Mouse (Mus musculus): ENCODE data around the gene Abat. TPM values are rescaled to one million over a fixed set of nuclear protein-coding genes. Genes with fewer than 3 reads are reported as not detected.

Gene Abat
- polyA plus RNA-seq, 1 experiment from 2014 or later = 29.8 TPM

DNA sequence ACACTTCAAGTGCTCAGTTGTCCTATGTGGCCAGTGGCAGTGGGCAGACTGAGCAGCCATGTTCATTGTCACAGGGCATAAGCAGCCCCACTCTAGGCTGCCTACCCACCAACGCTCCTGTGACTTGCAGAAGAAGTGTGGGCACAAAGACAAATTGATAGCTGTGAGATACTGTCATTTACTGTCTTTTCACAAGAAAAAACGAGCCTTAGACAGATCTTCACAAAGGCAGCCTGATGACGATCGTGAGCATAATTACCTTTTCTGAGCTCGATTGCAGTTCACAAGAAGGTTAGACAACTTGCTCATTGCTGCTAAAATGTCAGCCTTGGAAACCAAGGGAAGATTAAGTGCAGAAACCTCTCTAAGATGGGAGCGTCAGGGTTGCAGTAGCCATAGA is 141.9 kb downstream of the Abat start:
- no peak overlapping the region for H3K4me2 ChIP-seq (ENCODE audit: low read depth, low read length)
- H3K4me3 ChIP-seq (replicated peaks; ENCODE audit: low read length) = no peak overlapping the region
- peaks cover 21% of the 10 kb centered on the region for H3K36me3 ChIP-seq (ENCODE audit: control insufficient read depth, insufficient read depth, low read length)
- no peak for ATAC-seq (ENCODE audit: insufficient read depth, low FRiP score)
- WGBS = 86% methylated on average over 6 of the region's 6 CpGs
- no peaks in the 10 kb centered on the region for H3K9me3 ChIP-seq (replicated peaks; ENCODE audit: control insufficient read depth, low read length)
- H3K27me3 ChIP-seq (ENCODE audit: control insufficient read depth, insufficient read depth, low read length) = no peaks in the 10 kb centered on the region
- no peaks in the 10 kb centered on the region for H3K4me1 ChIP-seq (ENCODE audit: control insufficient read depth, insufficient read depth, low read length)
- H3K27ac ChIP-seq (ENCODE audit: low read length) = no peak overlapping the region
- no peak overlapping the region for H3K9ac ChIP-seq (ENCODE audit: low read length)

DNA sequence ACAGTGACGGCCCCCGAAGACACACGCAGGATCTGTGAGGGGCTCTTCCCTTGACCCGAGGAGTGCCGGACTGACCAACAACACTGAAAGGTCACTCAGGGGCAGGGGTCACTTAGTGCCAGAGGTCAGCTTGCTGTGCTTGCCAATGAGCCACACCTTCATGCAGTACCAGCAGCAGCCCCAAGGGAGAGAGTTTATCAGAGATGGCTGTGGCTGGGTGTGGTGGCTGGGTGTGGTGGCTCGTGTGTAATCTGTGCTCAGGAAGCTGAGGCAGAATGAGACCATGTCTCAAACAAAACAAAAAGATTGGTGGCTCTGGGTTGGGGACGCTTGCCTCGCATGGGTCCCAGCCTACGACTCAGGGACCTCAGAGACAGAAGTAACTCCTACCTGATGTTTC is 142.4 kb downstream of the Abat start:
- peaks cover 21% of the 10 kb centered on the region for H3K36me3 ChIP-seq (ENCODE audit: control insufficient read depth, insufficient read depth, low read length)
- H3K9ac ChIP-seq (ENCODE audit: low read length) = no peak overlapping the region
- no peak overlapping the region for H3K4me2 ChIP-seq (ENCODE audit: low read depth, low read length)
- 74% methylated on average over 9 of the region's 9 CpGs for WGBS
- ATAC-seq (ENCODE audit: insufficient read depth, low FRiP score) = no peak
- H3K9me3 ChIP-seq (replicated peaks; ENCODE audit: control insufficient read depth, low read length) = no peaks in the 10 kb centered on the region
- H3K4me1 ChIP-seq (ENCODE audit: control insufficient read depth, insufficient read depth, low read length) = no peaks in the 10 kb centered on the region
- H3K27me3 ChIP-seq (ENCODE audit: control insufficient read depth, insufficient read depth, low read length) = no peaks in the 10 kb centered on the region
- no peak overlapping the region for H3K4me3 ChIP-seq (replicated peaks; ENCODE audit: low read length)
- no peak overlapping the region for H3K27ac ChIP-seq (ENCODE audit: low read length)

DNA sequence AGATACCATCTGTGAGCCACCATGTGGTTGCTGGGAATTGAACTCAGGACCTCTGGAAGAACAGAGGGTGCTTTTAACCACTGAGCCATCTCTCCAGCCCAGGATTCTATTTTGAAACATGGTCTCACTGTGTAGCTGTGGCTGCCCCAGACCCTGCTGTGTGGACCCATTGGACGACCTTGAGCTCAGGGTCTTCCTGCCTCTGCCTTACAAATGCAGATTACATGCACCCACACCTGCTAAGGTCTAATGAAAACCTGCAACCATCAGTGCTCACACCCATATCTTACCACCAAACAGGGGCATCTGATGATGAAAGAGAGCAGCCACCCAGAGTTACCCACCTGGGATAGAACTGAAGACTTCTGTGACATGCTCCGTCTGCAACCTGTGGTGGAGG is 143.0 kb downstream of the Abat start:
- 84% methylated on average over 2 of the region's 2 CpGs for WGBS
- Histone ChIP-seq H3K4me3 (replicated peaks; ENCODE audit: low read length) (no peak overlapping the region), H3K4me2 (ENCODE audit: low read depth, low read length) (no peak overlapping the region), H3K27me3 (ENCODE audit: control insufficient read depth, insufficient read depth, low read length) (no peaks in the 10 kb centered on the region), H3K36me3 (ENCODE audit: control insufficient read depth, insufficient read depth, low read length) (peaks cover 18% of the 10 kb centered on the region), H3K9ac (ENCODE audit: low read length) (no peak overlapping the region), H3K27ac (ENCODE audit: low read length) (no peak overlapping the region), H3K9me3 (replicated peaks; ENCODE audit: control insufficient read depth, low read length) (no peaks in the 10 kb centered on the region), H3K4me1 (ENCODE audit: control insufficient read depth, insufficient read depth, low read length) (no peaks in the 10 kb centered on the region)
- no peak for ATAC-seq (ENCODE audit: insufficient read depth, low FRiP score)

DNA sequence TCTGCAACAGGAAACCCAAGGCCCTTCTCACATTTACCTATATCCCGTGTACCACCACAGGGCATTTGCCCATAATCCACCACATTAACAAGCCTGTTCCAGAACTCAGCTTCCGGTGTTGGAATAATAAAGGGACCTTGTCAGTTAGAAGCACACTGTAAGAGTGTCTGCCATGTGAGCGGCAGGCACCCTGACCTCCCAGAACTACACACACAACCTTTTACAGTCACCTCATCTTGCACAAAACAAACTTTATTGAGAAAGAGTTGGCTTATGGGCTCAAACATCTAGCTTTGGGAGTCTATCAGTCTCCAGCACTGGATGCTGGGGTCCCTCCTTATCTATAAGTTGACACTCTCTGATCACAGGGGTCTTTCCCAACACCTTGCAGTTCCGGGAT is 145.1 kb downstream of the Abat start:
- ATAC-seq (ENCODE audit: insufficient read depth, low FRiP score) = no peak
- H3K4me2 ChIP-seq (ENCODE audit: low read depth, low read length) = no peak overlapping the region
- no peak overlapping the region for H3K9ac ChIP-seq (ENCODE audit: low read length)
- H3K36me3 ChIP-seq (ENCODE audit: control insufficient read depth, insufficient read depth, low read length) = peaks cover 12% of the 10 kb centered on the region
- no peaks in the 10 kb centered on the region for H3K4me1 ChIP-seq (ENCODE audit: control insufficient read depth, insufficient read depth, low read length)
- no peak overlapping the region for H3K27ac ChIP-seq (ENCODE audit: low read length)
- H3K9me3 ChIP-seq (replicated peaks; ENCODE audit: control insufficient read depth, low read length) = no peaks in the 10 kb centered on the region
- H3K4me3 ChIP-seq (replicated peaks; ENCODE audit: low read length) = no peak overlapping the region
- H3K27me3 ChIP-seq (ENCODE audit: control insufficient read depth, insufficient read depth, low read length) = no peaks in the 10 kb centered on the region
- 86% methylated on average over 4 of the region's 4 CpGs for WGBS

DNA sequence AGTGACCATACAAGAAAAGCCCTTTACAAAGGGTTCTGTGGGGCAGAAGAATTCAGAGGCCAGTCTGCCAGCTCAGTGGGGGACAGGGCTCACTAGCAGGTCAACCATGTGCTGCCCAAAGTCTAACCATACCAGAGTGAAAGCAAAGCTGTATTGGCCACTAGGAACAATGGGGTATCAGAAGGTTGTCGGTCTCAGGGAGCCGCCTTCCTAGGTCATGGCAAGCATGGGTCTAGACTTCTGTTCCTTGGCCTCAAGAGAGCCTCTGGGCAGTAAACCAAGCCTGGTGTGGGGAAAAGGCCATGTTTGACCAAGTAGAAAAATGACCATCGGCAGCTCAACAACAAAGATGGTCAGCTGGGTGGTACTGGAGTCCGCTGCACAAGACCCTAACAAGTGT is 145.5 kb downstream of the Abat start:
- H3K36me3 ChIP-seq (ENCODE audit: control insufficient read depth, insufficient read depth, low read length) = peaks cover 12% of the 10 kb centered on the region
- no peaks in the 10 kb centered on the region for H3K27me3 ChIP-seq (ENCODE audit: control insufficient read depth, insufficient read depth, low read length)
- ATAC-seq (ENCODE audit: insufficient read depth, low FRiP score) = no peak
- H3K4me3 ChIP-seq (replicated peaks; ENCODE audit: low read length) = no peak overlapping the region
- H3K4me2 ChIP-seq (ENCODE audit: low read depth, low read length) = no peak overlapping the region
- H3K27ac ChIP-seq (ENCODE audit: low read length) = no peak overlapping the region
- no peaks in the 10 kb centered on the region for H3K9me3 ChIP-seq (replicated peaks; ENCODE audit: control insufficient read depth, low read length)
- H3K9ac ChIP-seq (ENCODE audit: low read length) = no peak overlapping the region
- H3K4me1 ChIP-seq (ENCODE audit: control insufficient read depth, insufficient read depth, low read length) = no peaks in the 10 kb centered on the region
- WGBS = 97% methylated on average over 4 of the region's 4 CpGs

DNA sequence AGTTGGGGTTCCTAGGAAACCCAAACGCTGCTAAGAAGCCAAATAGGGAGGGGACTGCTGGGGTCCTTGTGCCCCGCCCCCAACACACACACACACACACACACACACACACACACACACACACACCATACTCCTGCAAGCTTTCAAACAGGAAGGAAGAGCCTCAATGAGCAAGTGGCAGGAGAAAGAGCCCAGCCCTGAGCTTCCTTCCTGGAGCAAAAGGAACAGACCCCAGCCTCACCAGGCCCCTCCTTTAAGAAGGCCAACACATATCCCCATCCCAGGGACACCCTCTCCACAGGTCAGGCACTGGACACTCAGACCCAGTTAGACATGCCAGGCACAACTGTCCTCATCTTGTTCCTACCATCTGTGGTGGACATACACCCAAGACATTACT is 149.8 kb downstream of the Abat start:
- no peak for ATAC-seq (ENCODE audit: insufficient read depth, low FRiP score)
- Histone ChIP-seq H3K4me3 (replicated peaks; ENCODE audit: low read length) (no peak overlapping the region), H3K9me3 (replicated peaks; ENCODE audit: control insufficient read depth, low read length) (no peaks in the 10 kb centered on the region), H3K4me1 (ENCODE audit: control insufficient read depth, insufficient read depth, low read length) (peaks cover 21% of the 10 kb centered on the region), H3K9ac (ENCODE audit: low read length) (no peak overlapping the region), H3K27ac (ENCODE audit: low read length) (no peak overlapping the region), H3K36me3 (ENCODE audit: control insufficient read depth, insufficient read depth, low read length) (0 out of 2 replicates have a peak, but pooled peaks cover 1% of the 10 kb centered on the region), H3K4me2 (ENCODE audit: low read depth, low read length) (no peak overlapping the region), H3K27me3 (ENCODE audit: control insufficient read depth, insufficient read depth, low read length) (no peaks in the 10 kb centered on the region)
- 78% methylated on average over 2 of the region's 2 CpGs for WGBS

DNA sequence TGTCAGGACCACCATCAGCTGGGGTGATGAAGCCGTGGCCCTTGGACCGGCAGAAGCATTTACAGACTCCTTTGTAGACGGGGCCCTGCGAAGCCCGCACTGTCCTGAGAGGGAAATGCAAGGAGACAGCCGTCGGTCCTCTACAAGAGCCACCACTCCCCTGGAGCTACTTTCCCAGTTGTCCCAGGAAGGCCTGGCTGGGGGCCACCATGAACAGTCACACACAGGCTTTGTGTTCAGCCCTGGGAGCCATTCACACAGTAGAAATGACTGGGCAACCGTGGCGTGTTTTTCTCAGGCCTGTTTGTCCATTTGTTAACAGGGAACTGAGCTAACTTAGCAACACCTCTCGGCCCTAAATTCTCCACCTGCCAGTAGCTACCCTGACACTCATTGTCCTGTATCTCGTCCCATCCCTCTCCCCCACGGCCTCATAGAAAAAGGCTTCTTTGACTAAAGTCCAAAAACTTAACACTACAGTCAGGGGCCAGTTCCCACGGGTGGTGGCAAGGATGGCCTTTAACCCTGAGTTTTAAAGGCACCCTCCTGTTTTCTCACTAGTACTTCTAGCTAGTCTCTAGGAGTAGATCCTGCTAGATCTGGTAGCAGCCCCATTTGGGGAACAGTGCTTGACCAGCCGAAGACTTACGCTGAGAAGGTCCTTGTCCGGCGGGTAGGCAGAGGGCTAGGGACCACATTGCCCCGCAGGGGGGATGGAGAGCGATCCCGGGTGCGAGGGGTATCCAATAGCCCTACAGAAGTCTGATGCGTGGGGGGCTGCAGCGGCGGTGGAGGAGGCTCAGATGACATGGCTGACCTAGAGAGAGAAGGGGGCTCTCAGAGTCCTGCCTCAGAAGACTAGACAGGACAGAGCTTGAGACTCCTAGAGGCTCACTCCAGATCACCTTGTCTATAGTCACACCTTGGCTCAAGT is 150.6 kb downstream of the Abat start:
- Histone ChIP-seq H3K27me3 (ENCODE audit: control insufficient read depth, insufficient read depth, low read length) (no peaks in the 10 kb centered on the region), H3K4me1 (ENCODE audit: control insufficient read depth, insufficient read depth, low read length) (peaks cover 28% of the 10 kb centered on the region), H3K4me2 (ENCODE audit: low read depth, low read length) (no peak overlapping the region), H3K36me3 (ENCODE audit: control insufficient read depth, insufficient read depth, low read length) (no peaks in the 10 kb centered on the region), H3K9me3 (replicated peaks; ENCODE audit: control insufficient read depth, low read length) (no peaks in the 10 kb centered on the region), H3K9ac (ENCODE audit: low read length) (no peak overlapping the region), H3K4me3 (replicated peaks; ENCODE audit: low read length) (no peak overlapping the region), H3K27ac (ENCODE audit: low read length) (no peak overlapping the region)
- no peak for ATAC-seq (ENCODE audit: insufficient read depth, low FRiP score)
- WGBS = 87% methylated on average over 24 of the region's 24 CpGs

DNA sequence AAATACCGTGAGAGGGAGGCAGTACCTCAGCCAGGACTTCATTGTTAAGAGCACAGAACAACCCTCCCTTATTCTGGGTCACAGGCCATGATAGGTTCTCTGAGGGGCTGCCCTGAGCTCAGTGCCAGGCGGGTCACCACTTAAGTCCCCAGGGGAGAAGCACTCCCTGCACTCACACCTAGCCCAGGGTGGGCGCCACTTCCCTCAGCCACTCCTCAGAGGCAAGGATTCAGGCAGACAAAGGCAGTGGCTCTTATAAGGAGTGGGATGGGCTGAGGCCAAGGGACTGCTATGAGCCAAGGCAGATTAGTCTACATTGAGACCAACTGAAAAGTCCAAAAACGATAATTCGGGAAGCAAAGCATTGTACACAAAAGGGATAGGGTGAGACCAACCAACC is 152.1 kb downstream of the Abat start:
- 73% methylated on average over 5 of the region's 5 CpGs for WGBS
- Histone ChIP-seq H3K4me2 (ENCODE audit: low read depth, low read length) (no peak overlapping the region), H3K4me1 (ENCODE audit: control insufficient read depth, insufficient read depth, low read length) (peaks cover 40% of the 10 kb centered on the region), H3K36me3 (ENCODE audit: control insufficient read depth, insufficient read depth, low read length) (no peaks in the 10 kb centered on the region), H3K27me3 (ENCODE audit: control insufficient read depth, insufficient read depth, low read length) (no peaks in the 10 kb centered on the region), H3K4me3 (replicated peaks; ENCODE audit: low read length) (no peak overlapping the region), H3K27ac (ENCODE audit: low read length) (no peak overlapping the region), H3K9ac (ENCODE audit: low read length) (no peak overlapping the region), H3K9me3 (replicated peaks; ENCODE audit: control insufficient read depth, low read length) (no peaks in the 10 kb centered on the region)
- ATAC-seq (ENCODE audit: insufficient read depth, low FRiP score) = no peak

DNA sequence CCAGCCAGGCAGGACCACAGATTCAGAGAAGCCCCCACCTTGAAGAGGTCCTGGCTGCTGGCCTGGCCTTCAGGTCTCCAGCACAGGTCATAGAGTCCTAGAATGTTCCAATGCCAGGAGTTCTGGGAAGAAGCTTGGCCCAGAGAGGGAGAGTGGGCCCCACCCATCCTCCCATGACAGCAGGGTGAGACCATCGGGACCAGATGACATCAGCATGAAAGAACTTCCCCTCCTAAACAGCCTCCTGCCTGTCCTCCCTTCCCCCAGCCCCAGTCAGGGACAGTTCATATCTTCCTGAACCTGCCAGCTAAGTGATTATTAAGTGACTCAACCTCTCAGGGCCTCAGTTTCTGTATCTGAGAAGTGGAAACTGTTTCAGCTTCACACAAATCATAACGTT is 153.2 kb downstream of the Abat start:
- H3K9ac ChIP-seq (ENCODE audit: low read length) = no peak overlapping the region
- no peaks in the 10 kb centered on the region for H3K27me3 ChIP-seq (ENCODE audit: control insufficient read depth, insufficient read depth, low read length)
- H3K36me3 ChIP-seq (ENCODE audit: control insufficient read depth, insufficient read depth, low read length) = no peaks in the 10 kb centered on the region
- no peaks in the 10 kb centered on the region for H3K9me3 ChIP-seq (replicated peaks; ENCODE audit: control insufficient read depth, low read length)
- ATAC-seq (ENCODE audit: insufficient read depth, low FRiP score) = no peak
- no peak overlapping the region for H3K27ac ChIP-seq (ENCODE audit: low read length)
- no peak overlapping the region for H3K4me2 ChIP-seq (ENCODE audit: low read depth, low read length)
- no peak overlapping the region for H3K4me3 ChIP-seq (replicated peaks; ENCODE audit: low read length)
- WGBS = 45% methylated on average over 2 of the region's 2 CpGs
- H3K4me1 ChIP-seq (ENCODE audit: control insufficient read depth, insufficient read depth, low read length) = peaks cover 47% of the 10 kb centered on the region
